Mouse (Mus musculus): ENCODE data around the gene Arr3. TPM values are rescaled to one million over a fixed set of nuclear protein-coding genes. Genes with fewer than 3 reads are reported as not detected.

The Arr3 gene
- polyA plus RNA-seq (2012; rRNA removed): not detected in 2 replicates

DNA sequence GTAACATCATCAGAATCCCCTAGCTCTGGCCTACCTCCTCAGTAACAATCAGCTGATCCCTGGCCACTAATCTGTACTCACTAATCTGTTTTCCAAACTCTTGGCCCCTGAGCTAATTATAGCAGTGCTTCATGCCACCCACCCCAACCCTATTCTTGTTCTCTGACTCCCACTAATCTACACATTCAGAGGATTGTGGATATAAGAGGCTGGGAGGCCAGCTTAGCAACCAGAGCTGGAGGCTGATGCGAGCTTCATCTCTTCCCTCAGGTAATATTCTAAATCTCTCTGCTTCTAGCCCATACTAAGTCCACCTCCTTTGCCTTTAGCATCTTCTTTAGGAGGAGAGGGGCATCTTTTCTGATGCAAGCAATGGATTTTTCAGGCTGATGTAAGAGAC lies at the start of gene Arr3:
Gene Arr3 (plus strand): TSS at position 184 of the 400 bp plus-strand sequence.
- no peak for DNase-seq (ENCODE audit: low spot score)

DNA sequence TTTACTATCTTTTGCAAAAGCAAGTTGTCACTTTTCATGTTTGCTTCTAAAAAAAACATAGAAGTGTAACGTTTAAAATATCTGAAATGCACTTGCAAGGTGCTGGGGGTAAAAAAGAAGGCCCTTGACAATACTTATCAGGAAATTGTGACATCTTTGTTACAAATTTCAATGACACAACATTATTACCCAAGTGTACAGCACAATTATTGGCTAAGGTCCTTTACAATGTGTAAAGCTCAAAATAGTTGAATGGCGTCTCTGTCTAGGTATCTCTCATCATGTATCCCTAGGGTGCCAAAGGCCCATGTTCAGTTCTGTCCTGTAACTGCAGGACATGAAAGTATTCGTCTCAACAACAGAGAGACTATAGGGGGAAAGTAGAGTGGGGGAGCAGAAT lies 49.3 kb upstream of the Arr3 start:
- DNase-seq (ENCODE audit: low spot score): no peak

DNA sequence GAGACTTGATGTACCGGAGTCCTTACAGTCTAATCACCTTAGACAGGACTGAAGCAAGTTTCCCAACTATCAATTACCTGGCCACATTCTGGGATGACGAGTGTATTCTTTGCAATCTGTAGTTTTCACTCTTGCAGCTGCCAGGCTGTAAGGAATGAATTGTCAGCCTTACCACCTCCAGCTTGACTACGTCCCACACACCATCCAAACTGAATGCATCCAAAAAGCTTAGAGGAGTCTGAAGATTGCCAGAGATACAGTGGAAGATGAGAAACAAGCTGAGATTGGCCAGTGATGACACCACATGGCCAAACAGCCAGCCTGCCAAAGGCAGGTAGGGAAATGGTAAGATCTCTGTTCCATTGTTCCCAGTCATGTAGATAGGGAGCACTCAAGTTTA lies 39.6 kb upstream of the Arr3 start:
- no peak for DNase-seq (ENCODE audit: low spot score)

DNA sequence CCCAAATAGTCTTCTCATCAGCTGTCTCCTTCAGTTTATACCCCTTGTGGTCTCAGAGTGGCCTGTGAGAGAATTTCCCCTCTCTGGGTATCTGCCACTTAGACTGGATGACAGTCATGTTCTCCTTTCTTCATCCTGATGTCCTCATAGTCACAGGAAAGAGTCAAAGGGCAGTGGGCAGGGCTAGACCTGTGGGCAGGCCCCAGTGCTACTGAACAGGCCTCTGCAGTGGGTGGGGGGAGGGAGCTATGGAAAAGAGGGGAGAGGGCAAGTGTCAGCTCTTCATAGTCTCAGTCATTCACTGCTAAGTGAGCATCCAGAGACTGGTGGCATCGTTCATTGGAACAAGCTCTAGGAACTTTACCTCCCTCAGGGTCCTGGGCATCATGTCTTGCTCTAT lies 33.3 kb upstream of the Arr3 start, which contains the start of gene Awat1:
Gene Awat1 (plus strand): TSS at position 301 of the 400 bp plus-strand sequence.
- DNase-seq (ENCODE audit: low spot score): no peak

DNA sequence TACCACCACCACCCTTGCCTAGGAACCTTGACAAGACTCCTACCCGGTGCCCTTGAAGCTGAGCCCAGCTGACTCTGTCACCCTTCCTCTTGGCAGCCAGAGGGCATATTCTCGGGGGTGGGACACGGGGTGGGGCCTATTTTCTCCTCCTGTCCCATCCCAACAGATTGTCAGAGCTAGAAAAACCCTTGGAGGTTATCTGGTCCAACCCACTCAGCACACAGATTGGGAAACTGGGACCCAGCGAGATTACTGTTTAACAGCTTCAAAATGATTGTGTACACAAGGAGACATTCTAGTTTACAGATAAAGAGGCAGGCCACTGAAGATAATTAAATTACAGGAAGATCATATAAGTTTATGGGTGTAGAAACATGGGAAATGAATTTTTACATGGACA lies 10.5 kb upstream of the Arr3 start, which contains the start of gene P2ry4:
Gene P2ry4 (minus strand): TSS at position 79 of the 400 bp plus-strand sequence.
- no peak for DNase-seq (ENCODE audit: low spot score)

DNA sequence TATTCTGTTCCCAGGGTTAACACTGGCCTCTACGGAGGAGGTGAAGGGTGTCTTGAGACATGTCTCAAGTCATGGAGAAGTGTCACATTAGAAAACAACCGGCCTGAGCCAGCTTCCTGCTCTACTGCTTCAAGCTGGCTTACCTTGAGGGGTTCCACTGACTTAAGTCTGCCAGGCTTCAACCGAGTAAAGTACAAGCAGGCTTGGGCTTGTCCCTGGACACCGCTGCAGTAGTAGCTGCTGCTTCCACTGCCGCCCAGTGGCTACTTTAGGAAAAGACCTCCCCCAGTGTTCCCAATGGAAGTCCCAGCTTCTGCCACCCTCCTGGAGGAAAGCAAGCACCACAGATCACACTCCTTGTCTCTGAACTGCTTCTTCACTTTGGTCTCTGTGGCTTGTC lies 7.9 kb upstream of the Arr3 start:
- DNase-seq (ENCODE audit: low spot score): no peak

DNA sequence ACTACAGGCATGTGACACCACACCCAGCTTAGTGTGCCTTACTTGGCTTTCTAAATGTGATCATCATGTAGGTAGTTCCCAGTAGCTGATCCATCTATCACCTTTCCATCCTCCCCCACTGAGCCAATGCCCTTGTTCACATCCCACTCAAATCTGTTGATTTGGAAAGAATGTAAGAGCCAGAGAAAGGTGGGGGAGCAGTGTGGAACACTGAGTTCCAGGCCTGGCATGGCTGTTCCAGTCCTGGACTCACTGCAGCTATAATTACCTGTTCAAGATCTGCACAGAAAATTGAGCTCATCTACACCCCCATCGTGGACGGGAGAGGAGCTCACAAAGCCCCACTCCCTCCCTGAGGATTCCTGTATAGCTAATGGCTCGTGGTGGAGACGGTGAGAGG lies 5.5 kb upstream of the Arr3 start:
- no peak for DNase-seq (ENCODE audit: low spot score)

DNA sequence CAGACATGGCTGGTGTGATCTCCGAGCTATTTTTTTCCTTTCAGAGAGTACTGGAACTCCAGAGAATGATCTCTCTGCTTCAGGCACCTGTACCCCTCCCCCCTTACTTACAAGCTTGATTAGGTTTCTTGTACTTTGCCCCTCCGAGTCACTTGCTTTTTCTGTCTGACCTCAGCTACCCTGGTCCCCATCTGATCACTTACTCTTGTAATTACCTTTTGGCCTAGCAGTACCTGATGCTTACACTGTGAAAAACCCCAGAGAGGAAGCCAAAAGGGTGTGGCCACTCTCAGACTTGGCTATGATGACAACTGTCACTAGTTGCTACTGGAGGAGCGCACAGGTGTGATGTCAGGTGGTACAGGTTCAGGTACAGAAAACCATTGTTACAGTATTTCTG lies 13.2 kb downstream of the Arr3 start:
- no peak for DNase-seq (ENCODE audit: low spot score)

DNA sequence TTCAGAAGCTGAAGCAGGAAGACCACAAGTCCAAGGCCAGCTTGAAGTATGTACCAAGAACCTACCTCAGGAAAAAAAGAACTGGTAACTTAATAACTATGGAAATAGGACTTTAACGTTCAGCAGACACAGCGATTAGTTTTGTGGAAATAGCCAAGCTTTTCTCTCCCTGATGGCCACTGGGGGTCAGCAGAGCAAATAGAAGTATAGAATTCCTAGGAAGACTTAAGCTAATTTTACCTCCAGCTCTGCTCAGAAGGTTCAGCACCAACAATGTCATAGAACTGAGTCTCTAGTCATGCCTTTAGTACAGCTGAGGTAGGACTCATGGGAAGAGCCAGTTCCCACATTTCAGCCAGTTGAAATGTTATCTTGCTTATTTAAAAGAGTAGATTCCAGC lies 16.1 kb downstream of the Arr3 start:
- DNase-seq (ENCODE audit: low spot score): no peak

DNA sequence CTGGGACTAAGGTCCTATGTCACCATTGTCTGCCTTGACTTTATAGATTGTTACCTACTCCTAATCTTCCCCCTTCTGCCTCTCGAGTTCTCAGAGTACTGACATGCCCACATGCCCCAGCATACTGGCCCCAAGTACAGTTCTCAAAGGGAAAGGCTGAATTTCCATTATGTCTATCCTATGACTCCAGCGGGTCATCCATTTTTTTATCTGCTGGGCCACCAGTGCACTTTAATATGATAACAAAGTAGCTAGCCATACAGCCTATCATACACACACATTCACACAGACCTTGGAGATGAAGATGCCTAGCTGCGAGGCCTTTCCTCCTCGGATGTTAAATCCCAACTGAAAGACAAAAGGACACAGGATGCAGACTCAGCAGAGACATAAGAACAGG lies 18.9 kb downstream of the Arr3 start:
- no peak for DNase-seq (ENCODE audit: low spot score)

DNA sequence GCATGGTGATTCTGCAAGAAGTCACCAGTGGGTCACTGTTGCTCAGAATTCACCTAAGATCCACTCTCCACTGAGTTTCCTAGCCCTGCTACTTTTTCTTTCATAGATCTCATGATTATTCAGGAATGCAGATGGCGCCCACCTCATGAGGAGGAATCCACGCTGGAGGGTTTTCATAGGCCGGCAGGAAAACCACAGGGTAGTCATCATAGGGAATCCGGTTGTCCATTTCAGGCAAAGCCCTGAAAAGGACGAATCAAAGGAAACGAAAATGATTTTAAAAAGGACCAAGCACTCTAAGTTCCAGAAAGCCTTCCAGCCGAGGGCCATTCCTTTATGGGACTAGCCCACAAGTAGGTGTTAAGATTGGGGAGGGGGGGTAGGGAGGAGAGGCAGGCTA lies 19.8 kb downstream of the Arr3 start:
- DNase-seq (ENCODE audit: low spot score): no peak

DNA sequence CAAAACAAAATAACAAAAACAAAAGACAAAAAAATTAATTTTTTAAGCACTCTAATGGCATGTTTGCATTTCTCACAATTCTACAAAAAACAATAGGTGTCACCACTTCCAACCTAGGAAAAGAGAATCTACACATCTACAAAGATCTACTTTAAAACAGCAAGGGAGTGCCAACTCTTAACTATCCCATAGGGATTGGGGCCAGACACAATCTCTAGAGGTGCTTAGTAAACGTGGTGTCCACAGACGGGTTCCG lies 20.2 kb downstream of the Arr3 start, which contains the start of gene Kif4:
Gene Kif4 (plus strand): TSS at position 192 of the 256 bp plus-strand sequence.
- DNase-seq (ENCODE audit: low spot score): no peak

DNA sequence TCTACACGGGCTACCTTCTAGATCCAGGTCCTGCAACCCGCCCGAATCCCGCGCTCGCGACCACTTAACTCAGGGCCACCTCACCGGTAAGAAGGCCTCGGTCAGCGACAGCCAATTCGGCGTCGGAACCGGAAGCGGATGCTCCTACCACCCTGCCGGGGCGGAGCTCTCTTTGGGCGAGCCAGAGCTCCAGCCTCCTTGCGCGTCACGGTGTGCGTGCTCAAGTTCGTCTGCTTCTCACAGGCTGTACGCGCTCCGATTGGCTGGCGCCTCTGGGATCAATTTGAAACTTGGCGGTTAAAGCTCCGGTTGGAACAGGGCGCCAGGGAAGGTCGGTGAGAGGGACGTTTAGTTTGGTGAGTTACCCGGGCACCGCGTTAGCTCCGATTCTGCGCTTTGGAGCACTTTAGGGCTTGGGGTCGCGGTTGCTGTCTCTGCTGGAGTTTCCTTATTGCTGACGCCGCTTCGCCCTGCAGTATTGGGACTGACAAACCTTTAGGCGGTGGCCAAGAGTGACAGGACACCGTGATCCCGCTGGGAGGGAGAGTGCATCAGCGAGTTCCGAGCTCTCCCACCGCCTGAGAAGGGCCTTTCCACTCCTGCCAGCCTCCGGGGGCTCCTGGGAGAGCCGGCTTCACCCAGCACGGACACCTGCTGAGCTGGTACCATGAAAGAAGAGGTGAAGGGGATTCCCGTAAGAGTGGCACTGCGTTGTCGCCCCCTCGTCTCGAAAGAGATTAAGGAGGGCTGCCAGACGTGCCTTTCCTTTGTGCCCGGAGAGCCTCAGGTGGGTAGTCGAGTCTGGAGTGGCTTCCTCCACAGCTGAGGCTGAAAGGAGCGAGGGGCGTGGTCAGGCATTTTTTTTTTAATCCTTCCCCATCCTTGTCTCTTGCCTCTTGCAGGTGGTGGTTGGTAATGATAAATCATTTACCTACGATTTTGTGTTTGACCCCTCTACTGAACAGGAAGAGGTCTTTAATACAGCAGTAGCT lies 20.8 kb downstream of the Arr3 start, which contains the start of gene Pdzd11:
Gene Pdzd11 (minus strand): TSS at position 767 of the 992 bp plus-strand sequence.
- peak; percentile 52 for DNase-seq (ENCODE audit: low spot score)

DNA sequence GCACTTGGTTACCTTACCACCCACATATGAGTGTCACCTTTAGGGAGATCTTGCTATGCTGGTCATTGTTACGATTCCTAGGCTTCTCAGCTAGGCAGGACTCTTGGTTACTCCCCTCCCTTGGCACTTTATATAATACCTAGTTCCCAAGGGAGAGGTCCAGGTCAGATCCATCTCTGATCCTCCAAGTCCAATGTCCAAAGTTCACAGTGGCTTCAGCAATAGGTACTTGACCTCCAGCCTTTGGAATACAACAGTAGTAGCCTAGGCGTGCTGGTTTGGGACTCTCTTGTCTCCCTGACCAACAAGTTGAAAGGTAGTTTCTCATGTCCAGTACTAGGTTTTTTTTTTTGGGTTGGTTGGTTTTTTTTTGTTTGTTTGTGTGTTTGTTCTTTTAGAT lies 23.8 kb downstream of the Arr3 start:
- DNase-seq (ENCODE audit: low spot score): no peak

DNA sequence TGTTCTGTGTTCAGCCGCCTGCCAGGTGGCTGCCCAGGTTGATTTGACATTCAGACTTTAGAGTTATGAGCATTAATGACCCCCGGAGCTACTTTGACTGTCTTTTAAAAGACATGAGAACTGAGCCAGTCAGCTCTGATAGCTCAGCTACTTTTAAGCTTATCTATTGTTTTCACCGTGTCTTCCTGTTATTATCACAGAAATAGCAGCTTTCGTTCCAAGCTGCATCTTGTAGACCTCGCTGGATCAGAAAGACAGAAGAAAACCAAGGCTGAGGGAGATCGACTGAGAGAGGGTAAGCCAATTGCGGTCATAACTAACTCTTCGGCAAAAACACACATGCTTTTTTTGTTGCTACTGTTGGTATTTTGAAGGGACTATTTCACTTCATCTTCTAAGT lies 33.2 kb downstream of the Arr3 start:
- DNase-seq (ENCODE audit: low spot score): no peak

DNA sequence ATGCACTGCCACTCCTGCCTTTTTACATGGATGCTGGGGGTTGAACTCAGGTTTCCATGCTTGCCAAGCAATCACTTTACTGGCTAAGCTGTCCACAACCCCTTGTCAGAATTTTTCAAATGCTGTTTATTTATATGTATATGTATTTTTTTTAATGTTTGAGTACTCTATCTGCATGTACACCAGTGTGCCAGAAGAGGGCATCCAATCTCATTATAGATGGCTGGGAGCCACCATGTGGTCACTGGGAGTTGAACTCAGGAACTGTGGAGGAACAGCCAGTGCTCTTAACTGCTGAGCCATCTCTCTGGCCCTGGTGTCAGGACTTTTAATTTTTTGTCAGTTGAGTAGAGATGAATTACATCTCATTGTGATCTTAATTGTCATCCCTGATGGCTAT lies 47.6 kb downstream of the Arr3 start:
- DNase-seq (ENCODE audit: low spot score): no peak

DNA sequence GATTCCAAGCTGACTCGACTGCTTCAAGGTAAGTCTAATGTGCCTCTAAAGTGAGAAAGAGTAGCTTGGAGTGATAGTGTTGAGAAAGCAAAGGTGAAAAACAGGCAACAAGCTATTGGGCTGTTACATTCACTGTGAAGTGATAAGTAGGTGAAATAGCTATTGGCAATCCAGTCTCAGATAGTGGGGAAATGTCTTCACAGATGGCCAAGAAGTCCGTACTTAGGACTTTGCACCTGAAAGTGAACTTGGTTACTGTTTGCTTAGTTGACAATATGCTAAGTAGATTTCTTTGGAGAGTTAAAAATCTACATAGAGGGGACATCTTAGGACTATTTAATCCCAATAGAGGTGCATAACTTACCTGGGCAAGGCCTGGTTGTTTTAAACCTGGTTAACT lies 59.5 kb downstream of the Arr3 start:
- no peak for DNase-seq (ENCODE audit: low spot score)

Other genes with a start within 250 kb of the Arr3 start
- gene Otud6a, start 176.5 kb upstream of the Arr3 start, polyA plus RNA-seq (2012; rRNA removed): not detected in 2 replicates
- gene Awat2, start 162.8 kb upstream of the Arr3 start, polyA plus RNA-seq (2012; rRNA removed): 0.37 and 0.69 TPM in 2 replicates
- 64.4 and 68.7 TPM in 2 replicates for gene Igbp1, start 111.2 kb upstream of the Arr3 start, polyA plus RNA-seq (2012; rRNA removed)
- gene Dgat2l6, start 80.7 kb upstream of the Arr3 start, polyA plus RNA-seq (2012; rRNA removed): not detected in 2 replicates
- gene Awat1, start 33.2 kb upstream of the Arr3 start, polyA plus RNA-seq (2012; rRNA removed): not detected in 2 replicates
- 0.01 TPM in 2 replicates for gene P2ry4, start 10.6 kb upstream of the Arr3 start, polyA plus RNA-seq (2012; rRNA removed)
- gene Kif4, start 20.2 kb downstream of the Arr3 start, polyA plus RNA-seq (2012; rRNA removed): 0.56 and 0.63 TPM in 2 replicates
- 38.6 and 43.5 TPM in 2 replicates for gene Pdzd11, start 21.1 kb downstream of the Arr3 start, polyA plus RNA-seq (2012; rRNA removed)
- gene Gdpd2, start 124.4 kb downstream of the Arr3 start, polyA plus RNA-seq (2012; rRNA removed): 0.28 and 0.45 TPM in 2 replicates
- gene Dlg3, start 162.2 kb downstream of the Arr3 start, polyA plus RNA-seq (2012; rRNA removed): 29.3 and 33.7 TPM in 2 replicates

All from urinary bladder, adult 2 months (tissue).